ENCODE assay signal across 13 mouse cellular contexts in genomic region chr7:137318383-137318775, GRCm38 (mm10). TPM values are rescaled to one million over a fixed set of nuclear protein-coding genes. Genes with fewer than 3 reads are reported as not detected.
DNase-seq lines count a peak whose midpoint lies in the region; ATAC-seq and TF ChIP-seq lines count a peak whose summit lies in the region.
"Had no signal": no experiment of that assay in that cellular context is flagged by ENCODE, and none has a peak within 500 bp of the region (broad histone marks: within the 10 kb centered on the region; RNA-seq: fewer than 3 reads in every experiment).

No protein-coding gene starts in this region.

- intact Hi-C loops in heart, adult 2 months (cut with DNase I): loop anchor here (2.0 to 10.0 kb wide), 4 partner anchors 246 to 1482 kb away; no protein-coding TSS in a partner anchor
- intact Hi-C loops in left cerebral cortex, adult 2 months (cut with DNase I): no loop called here

- H3K27me3 ChIP-seq in heart, embryonic 13.5 days (replicated peaks): peaks cover 99% of the 10 kb centered on the region
- H3K27me3 ChIP-seq in heart, adult 2 months (ENCODE audit: control insufficient read depth, insufficient read depth, low read length): peaks cover 17% of the 10 kb centered on the region
- peaks cover 99% of the 10 kb centered on the region for H3K27me3 ChIP-seq in hindbrain, embryonic 10.5 days (ENCODE audit: insufficient read depth, poor library complexity, severe bottlenecking)
- peaks cover 88% of the 10 kb centered on the region for H3K27me3 ChIP-seq in limb, embryonic 13.5 days
- H3K27me3 ChIP-seq in neural tube, embryonic 13.5 days: peaks cover 66% of the 10 kb centered on the region

- ATAC-seq in heart, embryonic 13.5 days (ENCODE audit: extremely low read depth, insufficient number of reproducible peaks, low FRiP score, low TSS enrichment): no peak
- ATAC-seq in limb, embryonic 13.5 days (ENCODE audit: low FRiP score, low read depth): no peak
- no peak for ATAC-seq in neural tube, embryonic 13.5 days (ENCODE audit: low read depth)
- ATAC-seq: forebrain, postnatal 0 days; inflammation-experienced regulatory T-cells, adult 6 months; liver, postnatal 0 days had no signal

- no peak overlapping the region for H3K9ac ChIP-seq in heart, embryonic 13.5 days
- no peak overlapping the region for H3K9ac ChIP-seq in heart, adult 2 months (ENCODE audit: low read depth, low read length)
- peak overlapping the region; percentile 99 for H3K9ac ChIP-seq in limb, embryonic 13.5 days
- H3K9ac ChIP-seq in neural tube, embryonic 13.5 days: peak overlapping the region; percentile 99
- H3K9ac ChIP-seq: forebrain, postnatal 0 days; liver, postnatal 0 days; stomach, embryonic 15.5 days had no signal

- no peaks in the 10 kb centered on the region for H3K79me2 ChIP-seq in heart, adult 2 months (replicated peaks; ENCODE audit: control insufficient read depth, insufficient read depth, low read length)

- H3K36me3 ChIP-seq in heart, embryonic 13.5 days: no peaks in the 10 kb centered on the region
- no peaks in the 10 kb centered on the region for H3K36me3 ChIP-seq in heart, adult 2 months (ENCODE audit: control insufficient read depth, insufficient read depth, low read length)
- no peaks in the 10 kb centered on the region for H3K36me3 ChIP-seq in hindbrain, embryonic 10.5 days
- H3K36me3 ChIP-seq in limb, embryonic 13.5 days: no peaks in the 10 kb centered on the region
- H3K36me3 ChIP-seq in neural tube, embryonic 13.5 days: no peaks in the 10 kb centered on the region
- H3K36me3 ChIP-seq: stomach, embryonic 15.5 days had no signal

- H3K9me3 ChIP-seq in heart, embryonic 13.5 days: no peaks in the 10 kb centered on the region
- H3K9me3 ChIP-seq in hindbrain, embryonic 10.5 days: no peaks in the 10 kb centered on the region
- H3K9me3 ChIP-seq in limb, embryonic 13.5 days: no peaks in the 10 kb centered on the region
- H3K9me3 ChIP-seq in neural tube, embryonic 13.5 days: no peaks in the 10 kb centered on the region
- H3K9me3 ChIP-seq: stomach, embryonic 15.5 days had no signal

- H3K4me3 ChIP-seq in heart, embryonic 13.5 days: no peak overlapping the region
- H3K4me3 ChIP-seq in heart, adult 2 months: no peak overlapping the region
- peak overlapping the region; percentile 79 for H3K4me3 ChIP-seq in hindbrain, embryonic 10.5 days
- peak overlapping the region; percentile 86 for H3K4me3 ChIP-seq in limb, embryonic 13.5 days
- H3K4me3 ChIP-seq in neural tube, embryonic 13.5 days: peak overlapping the region; percentile 88
- no peak overlapping the region for H3K4me3 ChIP-seq in left cerebral cortex, adult 2 months

- TF ChIP-seq POLR2A in heart, adult 2 months (IDR thresholded peaks at IDR 0.05; ENCODE audit: insufficient read depth, low read depth, low read length): no peak

- peaks cover 67% of the 10 kb centered on the region for H3K4me1 ChIP-seq in heart, embryonic 13.5 days
- H3K4me1 ChIP-seq in heart, adult 2 months (ENCODE audit: control insufficient read depth, insufficient read depth, low read length): peaks cover 1% of the 10 kb centered on the region
- H3K4me1 ChIP-seq in hindbrain, embryonic 10.5 days (replicated peaks): peaks cover 98% of the 10 kb centered on the region
- H3K4me1 ChIP-seq in limb, embryonic 13.5 days: peaks cover 79% of the 10 kb centered on the region
- peaks cover 91% of the 10 kb centered on the region for H3K4me1 ChIP-seq in neural tube, embryonic 13.5 days (replicated peaks)

- peak overlapping the region; percentile 51 for H3K4me2 ChIP-seq in heart, embryonic 13.5 days
- peak overlapping the region; percentile 91 for H3K4me2 ChIP-seq in limb, embryonic 13.5 days (replicated peaks)
- peak overlapping the region; percentile 76 for H3K4me2 ChIP-seq in neural tube, embryonic 13.5 days
- H3K4me2 ChIP-seq: stomach, embryonic 15.5 days had no signal

- 7% methylated on average over 9 of the region's 9 CpGs for WGBS in heart, embryonic 13.5 days
- WGBS in heart, adult 2 months: 27% methylated on average over 9 of the region's 9 CpGs
- WGBS in hindbrain, embryonic 10.5 days: 4% methylated on average over 9 of the region's 9 CpGs
- 11% methylated on average over 9 of the region's 9 CpGs for WGBS in limb, embryonic 13.5 days
- 8% methylated on average over 9 of the region's 9 CpGs for WGBS in neural tube, embryonic 13.5 days

- no peak for DNase-seq in heart, adult 2 months
- DNase-seq in hindbrain, embryonic 10.5 days (ENCODE audit: low spot score): no peak
- DNase-seq in urinary bladder, postnatal 25 days (ENCODE audit: low spot score): no peak
- no peak for DNase-seq in left cerebral cortex, adult 2 months (ENCODE audit: extremely low spot score in 1 of 2, low spot score in 2 of 2)
- no peak for DNase-seq in cerebellum, adult 9-10 months

- TF ChIP-seq EP300 in heart, adult 2 months (IDR thresholded peaks at IDR 0.05; ENCODE audit: insufficient read depth, low read depth, low read length): no peak

- no peak overlapping the region for H3K27ac ChIP-seq in heart, embryonic 13.5 days (replicated peaks)
- H3K27ac ChIP-seq in heart, adult 2 months: no peak overlapping the region
- peak overlapping the region; percentile 89 for H3K27ac ChIP-seq in hindbrain, embryonic 10.5 days
- H3K27ac ChIP-seq in limb, embryonic 13.5 days: peak overlapping the region; percentile 79
- peak overlapping the region; percentile 99 for H3K27ac ChIP-seq in neural tube, embryonic 13.5 days (replicated peaks)
- no peak overlapping the region for H3K27ac ChIP-seq in left cerebral cortex, adult 2 months
- H3K27ac ChIP-seq: stomach, embryonic 15.5 days had no signal

- no peak for TF ChIP-seq CTCF in heart, adult 2 months (IDR thresholded peaks at IDR 0.05)
- no peak for TF ChIP-seq CTCF in left cerebral cortex, adult 2 months (IDR thresholded peaks at IDR 0.05)

RNA-seq across cellular contexts. Expression of gene Ebf3, which starts 4.1 kb away (rescaled TPM):
- 0.52 and 0.60 TPM in 2 replicates for polyA plus RNA-seq in heart, embryonic 13.5 days (2015; fragmentation: Nextera tagmentation; extraction: Ambion mirVana)
- 1 to 10 TPM; 6.1 to 7.5 TPM for total RNA-seq in heart, adult 2 months (2021)
- 5.0 and 6.0 TPM in 2 replicates for polyA plus RNA-seq in heart, adult 2 months (2012; rRNA removed)
- 5.7 and 7.4 TPM in 2 replicates for polyA plus RNA-seq in hindbrain, embryonic 10.5 days (2016; fragmentation: Nextera tagmentation; extraction: Ambion mirVana)
- 13.4 and 16.9 TPM in 2 replicates for polyA plus RNA-seq in limb, embryonic 13.5 days (2015; fragmentation: Nextera tagmentation; extraction: Ambion mirVana)
- polyA plus RNA-seq in neural tube, embryonic 13.5 days (2015; fragmentation: Nextera tagmentation; extraction: Ambion mirVana): 23.9 and 24.1 TPM in 2 replicates
- under 1 TPM; 0.20 to 0.35 TPM for total RNA-seq in left cerebral cortex, adult 2 months (2021)
- total RNA-seq: common myeloid progenitor, adult 5-6 weeks had no signal
- polyA plus RNA-seq: inflammation-experienced regulatory T-cells, adult 6 months; liver, postnatal 0 days had no signal

Comparison
In these comparisons a context has a peak if more than half of its experiments do, and no peak if none do; other contexts are left out.
1. H3K27ac ChIP-seq: peak in hindbrain, embryonic 10.5 days (single experiment), limb, embryonic 13.5 days (single experiment) and neural tube, embryonic 13.5 days (single experiment); none in heart, embryonic 13.5 days (single experiment), heart, adult 2 months (single experiment) and left cerebral cortex, adult 2 months (single experiment).
2. H3K4me3 ChIP-seq: peak in hindbrain, embryonic 10.5 days (single experiment), limb, embryonic 13.5 days (single experiment) and neural tube, embryonic 13.5 days (single experiment); none in heart, embryonic 13.5 days (single experiment), heart, adult 2 months (single experiment) and left cerebral cortex, adult 2 months (single experiment).
3. H3K9ac ChIP-seq: peak in limb, embryonic 13.5 days (single experiment) and neural tube, embryonic 13.5 days (single experiment); none in heart, embryonic 13.5 days (single experiment) and heart, adult 2 months (single experiment).
4. Peak in every context shown above with its lines, with median percentiles within 50 percentile points of each other: H3K4me2 ChIP-seq.